Mouse (Mus musculus) MEL (cell line): ENCODE data around the gene Tubb4a.

Experiments used
- CTCF ChIP-seq, 3 experiments: IDR thresholded peaks in 2 of 3; conservative IDR thresholded peaks in 1 of 3; 2 replicates each; pipeline ENCODE4 v1.5.1; 2011 to 2012; ENCODE audit warnings: low read length in 3 of 3, low read depth in 2 of 3, mild to moderate bottlenecking in 2 of 3, improper control_type of control experiment in 1 of 3, inconsistent platforms in 1 of 3, mixed read lengths in 1 of 3, moderate library complexity in 1 of 3; ENCODE audit not compliant: control insufficient read depth in 1 of 3, insufficient read depth in 1 of 3, poor library complexity in 1 of 3, severe bottlenecking in 1 of 3
- E2F4 ChIP-seq: IDR thresholded peaks from 2 replicates; pipeline ENCODE4 v1.6.1; 2011; ENCODE audit warnings: low read depth, low read length, improper control_type of control experiment, borderline replicate concordance
- ELF1 ChIP-seq: IDR thresholded peaks from 2 replicates; pipeline ENCODE4 v1.6.1; 2014; ENCODE audit warnings: low read depth, mild to moderate bottlenecking, inconsistent platforms, low read length, improper control_type of control experiment, moderate library complexity
- EP300 ChIP-seq, 2 experiments: IDR thresholded peaks; 2 replicates each; pipeline ENCODE4 v1.6.1; 2011; ENCODE audit warnings: improper control_type of control experiment in 2 of 2, low read length in 2 of 2, low read depth in 1 of 2, mild to moderate bottlenecking in 1 of 2
- ETS1 ChIP-seq: IDR thresholded peaks from 2 replicates; pipeline ENCODE4 v1.6.1; 2012; ENCODE audit warnings: low read depth, mild to moderate bottlenecking, inconsistent platforms, low read length, improper control_type of control experiment, moderate library complexity
- GATA1 ChIP-seq: IDR thresholded peaks from 2 replicates; pipeline ENCODE4 v1.6.1; 2011; ENCODE audit warnings: low read depth, low read length, improper control_type of control experiment
- MAFK ChIP-seq: IDR thresholded peaks from 2 replicates; pipeline ENCODE4 v1.6.1; 2011; ENCODE audit warnings: low read depth, mild to moderate bottlenecking, low read length, improper control_type of control experiment, borderline replicate concordance
- MAX ChIP-seq: IDR thresholded peaks from 2 replicates; pipeline ENCODE4 v1.6.1; 2011; ENCODE audit warnings: low read length, improper control_type of control experiment
- MYB ChIP-seq: IDR thresholded peaks from 2 replicates; pipeline ENCODE4 v1.6.1; 2011; ENCODE audit warnings: mild to moderate bottlenecking, low read depth, low read length, improper control_type of control experiment
- POLR2A ChIP-seq, 2 experiments: IDR thresholded peaks; 2 replicates each; pipeline ENCODE4 v1.6.1; 2011 to 2012; ENCODE audit warnings: low read length in 2 of 2, mild to moderate bottlenecking in 2 of 2, control low read depth in 1 of 2, improper control_type of control experiment in 1 of 2, low read depth in 1 of 2, moderate library complexity in 1 of 2; ENCODE audit not compliant: control insufficient read depth in 1 of 2, insufficient read depth in 1 of 2, poor library complexity in 1 of 2
- POLR2AphosphoS2 ChIP-seq: IDR thresholded peaks from 2 replicates; pipeline ENCODE4 v1.6.1; 2011; ENCODE audit warnings: low read length, improper control_type of control experiment
- TAL1 ChIP-seq: IDR thresholded peaks from 2 replicates; pipeline ENCODE4 v1.6.1; 2012; ENCODE audit warnings: mild to moderate bottlenecking, inconsistent platforms, low read length, moderate library complexity, mixed read lengths
- TBP ChIP-seq: IDR thresholded peaks from 2 replicates; pipeline ENCODE4 v1.8.0; 2011; ENCODE audit warnings: low read depth, low read length, improper control_type of control experiment
- USF2 ChIP-seq, 2 experiments: IDR thresholded peaks; 2 replicates each; pipeline ENCODE4 v1.6.1; 2011 to 2012; ENCODE audit warnings: improper control_type of control experiment in 2 of 2, low read length in 2 of 2, borderline replicate concordance in 1 of 2, inconsistent platforms in 1 of 2, low read depth in 1 of 2, mild to moderate bottlenecking in 1 of 2; ENCODE audit not compliant: insufficient read depth in 1 of 2

GRCm38 (mm10) chr17:57070699-57071098, 16.9 kb downstream of the Tubb4a start:
- no peak for TF ChIP-seq CTCF (IDR thresholded peaks at IDR 0.05 in 2 of 3, conservative IDR thresholded peaks at IDR 0.05 in 1 of 3; ENCODE audit: control insufficient read depth in 1 of 3, insufficient read depth in 1 of 3, low read depth in 2 of 3, low read length in 3 of 3, poor library complexity in 1 of 3, severe bottlenecking in 1 of 3)
- TF ChIP-seq POLR2AphosphoS2 = no peak
- TF ChIP-seq ELF1 = no peak
- TF ChIP-seq TAL1 = no peak
- no peak for TF ChIP-seq MAFK
- TF ChIP-seq GATA1 = no peak
- no peak for TF ChIP-seq EP300 (IDR thresholded peaks at IDR 0.05; ENCODE audit: low read depth in 1 of 2, low read length in 2 of 2)
- TF ChIP-seq TBP = no peak
- no peak for TF ChIP-seq POLR2A (IDR thresholded peaks at IDR 0.05; ENCODE audit: control insufficient read depth in 1 of 2, insufficient read depth in 1 of 2, low read depth in 1 of 2, low read length in 2 of 2, poor library complexity in 1 of 2)
- TF ChIP-seq MYB = no peak
- TF ChIP-seq ETS1 = no peak
- no peak for TF ChIP-seq MAX
- no peak for TF ChIP-seq USF2 (IDR thresholded peaks at IDR 0.05; ENCODE audit: borderline replicate concordance in 1 of 2, insufficient read depth in 1 of 2, low read depth in 1 of 2, low read length in 2 of 2)
- TF ChIP-seq E2F4 = no peak
